Mouse (Mus musculus): ENCODE results near the gene Ahsa1.

DNA sequence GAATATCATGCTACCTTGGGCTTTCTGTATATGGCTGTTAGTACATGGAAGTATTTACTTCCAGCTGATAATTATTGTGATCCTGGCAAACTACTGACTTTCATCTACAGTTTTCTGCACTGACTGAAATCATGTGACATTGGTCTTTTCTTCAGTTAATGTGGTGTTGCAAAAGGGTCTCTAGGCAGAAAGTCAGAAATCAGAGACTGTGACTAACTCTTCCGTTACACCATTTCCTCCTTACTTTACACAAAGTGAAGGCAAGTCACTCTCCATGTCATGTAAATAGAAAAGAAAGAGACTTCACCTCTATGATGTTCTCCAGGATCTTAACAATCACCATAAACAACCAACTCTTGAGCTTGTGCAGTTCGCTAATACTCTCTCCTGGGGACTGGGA lies 36.6 kb upstream of the Ahsa1 start:
- TF ChIP-seq CTCF (IDR thresholded peaks at IDR 0.05; ENCODE audit: control insufficient read depth, insufficient read depth, insufficient replicate concordance, low read depth, low read length), result no peak
- no peak for TF ChIP-seq POLR2A (IDR thresholded peaks at IDR 0.05; ENCODE audit: control insufficient read depth, low read depth, low read length)
